Mouse (Mus musculus): ENCODE data around the gene Mrps7. TPM values are rescaled to one million over a fixed set of nuclear protein-coding genes. Genes with fewer than 3 reads are reported as not detected.

The Mrps7 gene
- total RNA-seq (2021) (10 to 100 TPM; 74.6 to 80.1 TPM), polyA plus RNA-seq (2012; rRNA removed) (33.9 and 40.2 TPM in 2 replicates)
- long read RNA-seq, transcript Mrps7-201 (5 exons, 1,962 nt): major isoform, 77 of 83 reads
- long read RNA-seq, partial matches to known transcripts: 3 of 83 reads
- long read RNA-seq, other reads (novel, unspliced or antisense): 2 of 83 reads

- intact Hi-C loops (cut with DNase I): loop anchor here (2.0 to 5.0 kb wide), 2 partner anchors 39 to 191 kb away; partner anchors contain the start of gene Nup85
- no peaks in the 10 kb centered on the region; the same call in 1 of the 2 replicates for H3K36me3 ChIP-seq (ENCODE audit: control insufficient read depth, insufficient read depth, low read length)
- peak within 1 kb of the TSS; percentile 93 for H3K9ac ChIP-seq (ENCODE audit: low read depth, low read length)
- DNase-seq: peak; percentile 97 to 98
- H3K4me1 ChIP-seq (ENCODE audit: control insufficient read depth, insufficient read depth, low read length): peaks cover 9% of the 10 kb centered on the region
- peak within 1 kb of the TSS; percentile 69 for H3K4me3 ChIP-seq
- no peaks in the 10 kb centered on the region for H3K27me3 ChIP-seq (ENCODE audit: control insufficient read depth, insufficient read depth, low read length)
- WGBS: under 1% methylated on average over 92 of the region's 93 CpGs
- H3K27ac ChIP-seq: peak within 1 kb of the TSS; percentile 100
- 0 out of 2 replicates have a peak, but pooled peaks have one; percentile 25 for TF ChIP-seq CTCF (IDR thresholded peaks at IDR 0.05)
- TF ChIP-seq EP300 (IDR thresholded peaks at IDR 0.05; ENCODE audit: insufficient read depth, low read depth, low read length): peak; percentile 83
- TF ChIP-seq POLR2A (IDR thresholded peaks at IDR 0.05; ENCODE audit: insufficient read depth, low read depth, low read length): peak; percentile 85
- H3K79me2 ChIP-seq (replicated peaks; ENCODE audit: control insufficient read depth, insufficient read depth, low read length): peaks cover 3% of the 10 kb centered on the region
These were observed at the start of gene Mrps7, which contains the start of gene Gga3 for GRCm38 (mm10) chr11:115603476-115604303. TSS of gene Mrps7 (plus strand) at chr11:115603925. TSS of gene Gga3 (minus strand) at chr11:115604051.

- H3K4me1 ChIP-seq (ENCODE audit: control insufficient read depth, insufficient read depth, low read length): no peaks in the 10 kb centered on the region
- TF ChIP-seq POLR2A (IDR thresholded peaks at IDR 0.05; ENCODE audit: insufficient read depth, low read depth, low read length) (no peak), EP300 (IDR thresholded peaks at IDR 0.05; ENCODE audit: insufficient read depth, low read depth, low read length) (no peak), CTCF (IDR thresholded peaks at IDR 0.05) (no peak)
- no peak overlapping the region for H3K27ac ChIP-seq
- no peak overlapping the region for H3K4me3 ChIP-seq
- intact Hi-C loops (cut with DNase I): no loop called here
- DNase-seq: no peak
- H3K36me3 ChIP-seq (ENCODE audit: control insufficient read depth, insufficient read depth, low read length): no peaks in the 10 kb centered on the region
- no peak overlapping the region for H3K9ac ChIP-seq (ENCODE audit: low read depth, low read length)
- WGBS: 80% methylated on average over 17 of the region's 17 CpGs
- no peaks in the 10 kb centered on the region for H3K27me3 ChIP-seq (ENCODE audit: control insufficient read depth, insufficient read depth, low read length)
- no peaks in the 10 kb centered on the region for H3K79me2 ChIP-seq (replicated peaks; ENCODE audit: control insufficient read depth, insufficient read depth, low read length)
These were observed 48.0 kb upstream of the Mrps7 start for GRCm38 (mm10) chr11:115555717-115556116.

- peaks cover 1% of the 10 kb centered on the region; the same call in 1 of the 2 replicates for H3K4me1 ChIP-seq (ENCODE audit: control insufficient read depth, insufficient read depth, low read length)
- H3K4me3 ChIP-seq: peak overlapping the region; percentile 83
- no peaks in the 10 kb centered on the region for H3K27me3 ChIP-seq (ENCODE audit: control insufficient read depth, insufficient read depth, low read length)
- TF ChIP-seq POLR2A (IDR thresholded peaks at IDR 0.05; ENCODE audit: insufficient read depth, low read depth, low read length) (no peak), CTCF (IDR thresholded peaks at IDR 0.05) (peak; percentile 33), EP300 (IDR thresholded peaks at IDR 0.05; ENCODE audit: insufficient read depth, low read depth, low read length) (no peak)
- H3K79me2 ChIP-seq (replicated peaks; ENCODE audit: control insufficient read depth, insufficient read depth, low read length): no peaks in the 10 kb centered on the region
- 35% methylated on average over 4 of the region's 4 CpGs for WGBS
- DNase-seq: no peak
- intact Hi-C loops (cut with DNase I): no loop called here
- H3K9ac ChIP-seq (ENCODE audit: low read depth, low read length): no peak overlapping the region
- no peaks in the 10 kb centered on the region for H3K36me3 ChIP-seq (ENCODE audit: control insufficient read depth, insufficient read depth, low read length)
- peak overlapping the region; percentile 99 for H3K27ac ChIP-seq
These were observed 40.3 kb upstream of the Mrps7 start for GRCm38 (mm10) chr11:115563406-115563805.

GRCm38 (mm10) chr11:115564064-115564809 is 39.5 kb upstream of the Mrps7 start, which contains the start of gene Nup85:
TSS of gene Nup85 (plus strand) at chr11:115564434.
- Histone ChIP-seq H3K9ac (ENCODE audit: low read depth, low read length) (peak within 1 kb of the TSS; percentile 65), H3K4me3 (peak within 1 kb of the TSS; percentile 83), H3K27ac (peak within 1 kb of the TSS; percentile 99), H3K79me2 (replicated peaks; ENCODE audit: control insufficient read depth, insufficient read depth, low read length) (no peaks in the 10 kb centered on the region), H3K4me1 (ENCODE audit: control insufficient read depth, insufficient read depth, low read length) (peaks cover 1% of the 10 kb centered on the region; the same call in 1 of the 2 replicates), H3K27me3 (ENCODE audit: control insufficient read depth, insufficient read depth, low read length) (no peaks in the 10 kb centered on the region), H3K36me3 (ENCODE audit: control insufficient read depth, insufficient read depth, low read length) (no peaks in the 10 kb centered on the region)
- DNase-seq: peak; percentile 96
- intact Hi-C loops (cut with DNase I): loop anchor here (2.0 kb wide), 2 partner anchors 27 to 39 kb away; partner anchors contain the start of genes Mrps7 and Sumo2
- under 1% methylated on average over 42 of the region's 42 CpGs for WGBS
- TF ChIP-seq EP300 (IDR thresholded peaks at IDR 0.05; ENCODE audit: insufficient read depth, low read depth, low read length): 0 out of 2 replicates have a peak, but pooled peaks have one; percentile 50
- TF ChIP-seq CTCF (IDR thresholded peaks at IDR 0.05): peak; percentile 7; the same call in 1 of the 2 replicates
- TF ChIP-seq POLR2A (IDR thresholded peaks at IDR 0.05; ENCODE audit: insufficient read depth, low read depth, low read length): peak; percentile 78

- intact Hi-C loops (cut with DNase I): loop anchor here (2.0 kb wide), 2 partner anchors 28 to 38 kb away; partner anchors contain the start of genes Mrps7 and Sumo2
- H3K9ac ChIP-seq (ENCODE audit: low read depth, low read length): no peak overlapping the region
- H3K27ac ChIP-seq: no peak overlapping the region
- DNase-seq: no peak
- no peaks in the 10 kb centered on the region for H3K36me3 ChIP-seq (ENCODE audit: control insufficient read depth, insufficient read depth, low read length)
- 15% methylated on average over 7 of the region's 7 CpGs for WGBS
- H3K27me3 ChIP-seq (ENCODE audit: control insufficient read depth, insufficient read depth, low read length): no peaks in the 10 kb centered on the region
- TF ChIP-seq CTCF (IDR thresholded peaks at IDR 0.05): no peak
- TF ChIP-seq POLR2A (IDR thresholded peaks at IDR 0.05; ENCODE audit: insufficient read depth, low read depth, low read length): no peak
- no peak for TF ChIP-seq EP300 (IDR thresholded peaks at IDR 0.05; ENCODE audit: insufficient read depth, low read depth, low read length)
- peaks cover 1% of the 10 kb centered on the region; the same call in 1 of the 2 replicates for H3K4me1 ChIP-seq (ENCODE audit: control insufficient read depth, insufficient read depth, low read length)
- H3K79me2 ChIP-seq (replicated peaks; ENCODE audit: control insufficient read depth, insufficient read depth, low read length): no peaks in the 10 kb centered on the region
- H3K4me3 ChIP-seq: peak overlapping the region; percentile 83
These were observed 38.8 kb upstream of the Mrps7 start for GRCm38 (mm10) chr11:115564961-115565360.
